Mouse (Mus musculus): ENCODE results near the gene Nfatc3. TPM values are rescaled to one million over a fixed set of nuclear protein-coding genes. Genes with fewer than 3 reads are reported as not detected.

Gene Nfatc3
- total and polyA plus RNA-seq, 3 experiments = 29.0 to 96.3 (median 37.8) TPM

DNA sequence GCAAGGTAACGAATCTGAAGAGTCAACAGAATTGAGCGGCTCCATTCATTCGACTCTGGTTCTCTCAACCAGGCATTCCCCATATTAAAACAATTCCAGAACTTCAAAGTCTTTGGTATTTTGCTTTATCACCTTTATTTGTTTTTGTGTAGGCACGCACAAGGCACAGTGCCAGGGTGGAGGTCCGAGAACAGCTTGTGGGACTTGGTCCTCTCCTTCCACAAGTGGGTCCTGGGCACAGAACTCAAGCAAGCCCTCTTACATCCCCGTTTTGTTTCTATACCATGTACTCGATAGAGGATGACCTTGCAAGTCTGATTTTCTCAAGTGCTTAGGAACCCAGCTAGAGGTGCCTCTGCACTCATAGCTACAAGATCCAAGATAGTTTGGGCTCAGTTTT lies 80.0 kb downstream of the Nfatc3 start:
- Histone ChIP-seq H3K27ac (ENCODE audit: insufficient read depth, low read depth) (no peak overlapping the region), H3K79me2 (replicated peaks; ENCODE audit: control insufficient read depth, extremely low read depth, insufficient read depth, poor library complexity, severe bottlenecking) (no peaks in the 10 kb centered on the region), H3K9me3 (replicated peaks; ENCODE audit: low read length) (peaks cover 9% of the 10 kb centered on the region), H3K27me3 (replicated peaks) (no peaks in the 10 kb centered on the region), H3K9ac (ENCODE audit: insufficient read depth, low read depth) (no peak overlapping the region), H3K4me2 (ENCODE audit: insufficient read depth, low read depth, poor library complexity, severe bottlenecking) (no peak overlapping the region), H3K4me3 (replicated peaks in 1 of 3; ENCODE audit: low read depth in 2 of 3, low read length in 2 of 3, poor library complexity in 1 of 3) (no peak overlapping the region), H3K4me1 (ENCODE audit: control insufficient read depth in 1 of 2, insufficient read depth in 2 of 2) (peaks cover 0 to 5% of the 10 kb centered on the region in 2 experiments; a peak in 1 of 4 replicates), H3K36me3 (replicated peaks in 1 of 2; ENCODE audit: control insufficient read depth in 1 of 2, insufficient read depth in 1 of 2, low read length in 1 of 2) (peaks cover 0 to 21% of the 10 kb centered on the region in 2 experiments)
- no peak for DNase-seq (ENCODE audit: extremely low read depth)
- TF ChIP-seq SIN3A (IDR thresholded peaks at IDR 0.05; ENCODE audit: low read length) = no peak
- TF ChIP-seq MYC (IDR thresholded peaks at IDR 0.05; ENCODE audit: low read depth, low read length) = no peak
- no peak for TF ChIP-seq IRF4 (IDR thresholded peaks at IDR 0.05; ENCODE audit: low read depth, low read length)
- TF ChIP-seq JUN (IDR thresholded peaks at IDR 0.05; ENCODE audit: insufficient read depth, low read depth, low read length) = no peak
- TF ChIP-seq CTCF (conservative IDR thresholded peaks at IDR 0.05 in 1 of 2, IDR thresholded peaks at IDR 0.05 in 1 of 2; ENCODE audit: low read depth in 2 of 2, low read length in 2 of 2) = no peak
- TF ChIP-seq MXI1 (IDR thresholded peaks at IDR 0.05; ENCODE audit: low read depth, low read length) = no peak
- no peak for TF ChIP-seq POLR2AphosphoS2 (IDR thresholded peaks at IDR 0.05; ENCODE audit: low read depth, low read length)
- no peak for TF ChIP-seq PAX5 (IDR thresholded peaks at IDR 0.05; ENCODE audit: low read length)
- no peak for TF ChIP-seq ELF1 (IDR thresholded peaks at IDR 0.05; ENCODE audit: low read depth, low read length)
- no peak for TF ChIP-seq ZKSCAN1 (IDR thresholded peaks at IDR 0.05; ENCODE audit: borderline replicate concordance, low read depth, low read length)
- TF ChIP-seq MAX (IDR thresholded peaks at IDR 0.05; ENCODE audit: low read length) = no peak
- TF ChIP-seq BHLHE40 (IDR thresholded peaks at IDR 0.05; ENCODE audit: low read depth, low read length) = no peak
- TF ChIP-seq RCOR1 (conservative IDR thresholded peaks at IDR 0.05; ENCODE audit: low read depth, low read length) = no peak
- TF ChIP-seq ZC3H11A (IDR thresholded peaks at IDR 0.05; ENCODE audit: low read depth, low read length) = no peak
- dilution Hi-C loops (cut with MboI; ENCODE audit: extremely low pct_ligation_motif_present, extremely low pct_unique_long_range_greater_than_20kb, low sequenced_read_pairs) (no loop called here), in situ Hi-C loops (cut with MboI; ENCODE audit: low pct_ligation_motif_present, low pct_unique_long_range_greater_than_20kb, low sequenced_read_pairs) (no loop called here)

DNA sequence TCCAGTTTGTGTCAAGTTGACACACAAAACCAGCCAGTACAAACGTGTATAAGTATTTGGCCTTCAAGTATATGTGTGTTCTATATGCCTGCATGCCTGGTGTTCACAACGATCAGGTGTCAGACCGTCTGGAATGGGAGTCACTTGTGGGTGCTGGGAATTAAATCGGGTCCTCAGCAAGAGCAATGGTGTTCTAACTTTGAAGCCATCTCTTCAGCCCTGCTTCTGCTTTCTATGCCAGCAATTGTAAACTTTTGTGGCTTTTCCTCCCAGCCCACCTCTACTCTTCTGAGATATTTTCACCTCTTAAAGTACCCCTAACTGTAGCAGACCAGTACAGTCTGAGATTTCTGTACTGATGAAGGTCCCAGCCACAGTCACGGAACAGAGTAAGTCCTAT lies 81.6 kb downstream of the Nfatc3 start:
- peaks cover 9% of the 10 kb centered on the region for H3K9me3 ChIP-seq (replicated peaks; ENCODE audit: low read length)
- in situ Hi-C loops (cut with MboI; ENCODE audit: low pct_ligation_motif_present, low pct_unique_long_range_greater_than_20kb, low sequenced_read_pairs) (loop anchor here (10.0 kb wide), 1 partner anchor 265 kb away; no protein-coding TSS in a partner anchor), dilution Hi-C loops (cut with MboI; ENCODE audit: extremely low pct_ligation_motif_present, extremely low pct_unique_long_range_greater_than_20kb, low sequenced_read_pairs) (no loop called here)
- H3K27me3 ChIP-seq (replicated peaks) = no peaks in the 10 kb centered on the region
- no peak for DNase-seq (ENCODE audit: extremely low read depth)
- no peaks in the 10 kb centered on the region for H3K79me2 ChIP-seq (replicated peaks; ENCODE audit: control insufficient read depth, extremely low read depth, insufficient read depth, poor library complexity, severe bottlenecking)
- no peak overlapping the region for H3K9ac ChIP-seq (ENCODE audit: insufficient read depth, low read depth)
- H3K4me2 ChIP-seq (ENCODE audit: insufficient read depth, low read depth, poor library complexity, severe bottlenecking) = no peak overlapping the region
- TF ChIP-seq RAD21 (IDR thresholded peaks at IDR 0.05; ENCODE audit: low read depth, low read length) (no peak), MAZ (IDR thresholded peaks at IDR 0.05; ENCODE audit: low read depth, low read length) (no peak), TCF12 (IDR thresholded peaks at IDR 0.05; ENCODE audit: low read depth, low read length) (no peak), GABPA (IDR thresholded peaks at IDR 0.05; ENCODE audit: insufficient replicate concordance, low read depth, low read length) (no peak), TBP (conservative IDR thresholded peaks at IDR 0.05; ENCODE audit: low read depth, low read length) (no peak), JUND (conservative IDR thresholded peaks at IDR 0.05; ENCODE audit: low read depth, low read length) (no peak)
- H3K4me1 ChIP-seq (ENCODE audit: control insufficient read depth in 1 of 2, insufficient read depth in 2 of 2) = peaks cover 0 to 5% of the 10 kb centered on the region in 2 experiments; a peak in 1 of 4 replicates
- H3K36me3 ChIP-seq (replicated peaks in 1 of 2; ENCODE audit: control insufficient read depth in 1 of 2, insufficient read depth in 1 of 2, low read length in 1 of 2) = peaks cover 0 to 10% of the 10 kb centered on the region in 2 experiments
- H3K4me3 ChIP-seq (replicated peaks in 1 of 3; ENCODE audit: low read depth in 2 of 3, low read length in 2 of 3, poor library complexity in 1 of 3) = no peak overlapping the region
- H3K27ac ChIP-seq (ENCODE audit: insufficient read depth, low read depth) = no peak overlapping the region
